Mouse (Mus musculus): Measurements from ENCODE around the gene Pirt.

Pirt gene

GRCm38 (mm10) chr11:66911811-66912210 is at the start of gene Pirt:
Gene Pirt (plus strand): TSS chr11:66911981.
- no peak for DNase-seq (ENCODE audit: low spot score in 2 of 2)

- DNase-seq (ENCODE audit: low spot score in 2 of 2) = no peak
These were observed 40.1 kb upstream of the Pirt start for GRCm38 (mm10) chr11:66871701-66872100.

DNA sequence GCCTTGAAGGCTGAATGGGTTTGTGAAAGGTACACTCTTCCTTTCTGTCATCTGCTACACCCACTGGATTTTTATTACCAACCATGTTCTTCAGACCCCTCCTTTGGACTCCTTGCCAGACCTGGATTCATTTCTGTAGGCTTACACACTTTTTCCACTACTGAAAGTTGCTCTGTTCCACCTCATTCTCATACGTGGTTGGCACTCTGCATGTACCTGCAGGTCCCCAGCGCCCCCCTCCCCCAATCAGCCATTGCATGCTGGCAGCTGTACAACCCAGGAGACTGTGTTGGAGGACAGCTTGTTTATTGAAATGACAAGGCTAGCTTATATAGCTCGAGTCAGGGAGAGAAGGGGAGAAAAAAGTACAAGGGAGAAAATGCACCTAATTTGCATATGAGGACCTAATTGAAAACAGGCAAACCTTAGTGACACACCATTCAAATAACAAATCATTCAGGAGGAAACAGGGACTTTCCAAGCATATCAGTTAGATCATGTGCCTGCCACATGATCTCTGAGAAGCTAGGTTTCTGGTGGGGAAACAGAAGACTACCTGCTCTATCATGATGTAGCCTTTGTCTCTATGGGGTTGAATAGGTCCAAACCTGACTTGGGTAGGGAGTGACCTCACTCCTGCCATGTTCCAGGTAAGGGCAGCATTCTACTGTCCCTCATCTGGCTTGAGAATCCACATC is 38.9 kb upstream of the Pirt start:
- DNase-seq (ENCODE audit: low spot score in 2 of 2) = no peak

DNA sequence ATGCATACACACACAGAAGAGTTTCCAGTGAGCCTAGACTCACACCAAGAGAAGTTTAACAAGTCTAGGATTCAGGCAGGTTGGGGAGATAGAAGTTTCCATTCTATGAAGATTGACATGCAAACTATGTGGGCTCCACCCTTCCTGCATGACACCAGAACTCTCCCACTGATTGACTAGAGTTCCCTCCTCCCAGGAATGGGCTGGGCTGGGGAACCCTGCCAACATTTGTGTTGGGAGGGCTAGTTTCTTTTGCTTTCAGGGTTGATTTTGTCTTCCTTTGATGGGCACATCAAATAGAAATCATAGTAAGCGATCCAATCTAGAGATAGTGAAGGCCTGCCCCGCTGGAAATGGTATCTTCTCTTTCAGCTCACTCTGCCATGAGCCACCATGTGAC is 30.5 kb upstream of the Pirt start:
- no peak for DNase-seq (ENCODE audit: low spot score in 2 of 2)

GRCm38 (mm10) chr11:66882224-66883040 is 29.3 kb upstream of the Pirt start:
- DNase-seq (ENCODE audit: low spot score in 2 of 2) = no peak

- DNase-seq (ENCODE audit: low spot score in 2 of 2) = no peak
These were observed 19.2 kb upstream of the Pirt start for GRCm38 (mm10) chr11:66892536-66892935.

GRCm38 (mm10) chr11:66898747-66899146 is 13.0 kb upstream of the Pirt start:
- DNase-seq (ENCODE audit: low spot score in 2 of 2) = no peak

GRCm38 (mm10) chr11:66899426-66899825 is 12.4 kb upstream of the Pirt start:
- peak in 1 of 2 experiments; percentile 20 for DNase-seq (ENCODE audit: low spot score in 2 of 2)

- DNase-seq (ENCODE audit: low spot score in 2 of 2) = no peak
These were observed 9.0 kb upstream of the Pirt start for GRCm38 (mm10) chr11:66902801-66903200.

DNA sequence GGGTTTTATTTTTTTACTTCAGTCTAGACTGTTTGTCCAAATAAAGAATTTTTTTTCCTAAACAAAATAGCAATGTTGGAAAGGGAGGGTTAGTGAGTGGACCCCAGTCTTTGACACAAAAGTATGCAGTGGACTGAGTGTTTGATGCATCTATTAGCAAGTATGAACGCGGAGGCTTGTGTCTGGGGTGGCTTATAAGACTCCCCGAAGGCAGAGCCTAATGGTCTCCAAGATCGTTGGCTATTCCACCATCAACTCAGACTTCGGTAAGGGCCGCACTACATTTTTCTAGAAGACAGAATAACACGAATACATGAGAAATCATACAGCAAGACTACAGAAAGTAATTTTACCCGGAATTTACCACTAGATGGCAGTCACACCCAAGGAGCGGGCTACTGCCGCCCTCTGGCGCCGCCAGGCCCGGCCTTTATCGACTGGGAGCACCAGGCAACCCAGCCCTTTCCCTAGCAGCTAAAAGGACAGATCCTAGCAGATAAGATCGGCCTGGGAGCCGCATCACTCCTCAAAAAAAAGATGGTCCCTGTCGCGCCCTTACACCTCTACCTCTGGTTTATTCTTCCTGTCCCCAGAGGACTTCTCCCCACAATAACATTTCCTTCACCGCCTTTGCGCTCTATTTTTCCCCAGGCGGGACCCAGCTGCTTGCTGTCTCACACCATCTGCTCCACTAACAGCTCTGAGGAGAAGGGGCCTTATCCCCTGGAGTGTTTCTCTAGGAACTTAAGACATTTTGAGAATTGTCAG is 6.0 kb upstream of the Pirt start:
- DNase-seq (ENCODE audit: low spot score in 2 of 2) = peak; percentile 5 to 65

GRCm38 (mm10) chr11:66912531-66913458 is 1.0 kb downstream of the Pirt start:
- DNase-seq (ENCODE audit: low spot score in 2 of 2) = no peak

DNA sequence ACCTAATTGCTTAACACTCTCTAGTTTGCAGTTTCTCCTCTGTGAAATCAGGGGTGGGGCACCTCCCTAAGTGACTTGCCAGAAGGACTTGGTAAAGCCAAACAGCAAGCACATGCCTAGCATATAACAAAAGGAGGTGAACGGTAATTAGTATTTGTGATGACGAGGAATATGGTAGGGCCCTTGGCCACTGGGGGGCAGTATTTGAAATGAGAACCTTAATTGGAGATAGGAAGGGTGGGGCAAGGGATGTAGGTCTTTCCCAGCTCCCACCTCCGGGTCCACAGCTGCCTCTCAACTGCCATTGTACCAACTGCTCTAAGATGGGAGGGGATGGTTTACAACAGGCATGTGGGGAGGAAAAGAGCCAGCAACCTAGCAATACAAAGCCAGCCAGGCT is 2.5 kb downstream of the Pirt start:
- DNase-seq (ENCODE audit: low spot score in 2 of 2) = peak in 1 of 2 experiments; percentile 23

DNA sequence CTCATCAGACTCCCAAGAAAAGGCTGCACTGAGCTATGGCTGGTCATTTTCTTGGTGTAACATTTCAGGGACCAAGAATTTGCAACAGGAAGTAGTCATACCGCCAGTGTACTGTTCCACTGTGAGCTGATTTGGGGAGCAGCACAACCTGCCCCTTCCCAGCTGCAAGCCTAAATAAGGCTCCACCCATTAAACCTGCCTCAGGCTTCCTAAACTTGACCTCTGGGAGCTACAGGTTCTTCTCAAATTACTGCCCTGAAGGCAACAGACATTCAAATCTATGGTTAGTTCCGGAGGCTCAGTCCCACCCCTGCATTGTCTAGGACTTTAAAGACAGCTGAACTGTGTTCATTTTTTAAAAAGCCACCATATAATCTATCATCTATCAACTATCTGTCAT is 8.2 kb downstream of the Pirt start:
- no peak for DNase-seq (ENCODE audit: low spot score in 2 of 2)

- no peak for DNase-seq (ENCODE audit: low spot score in 2 of 2)
These were observed 12.5 kb downstream of the Pirt start for GRCm38 (mm10) chr11:66924095-66924823.

- no peak for DNase-seq (ENCODE audit: low spot score in 2 of 2)
These were observed 16.5 kb downstream of the Pirt start for GRCm38 (mm10) chr11:66928311-66928710.

- DNase-seq (ENCODE audit: low spot score in 2 of 2) = no peak
These were observed 21.2 kb downstream of the Pirt start for GRCm38 (mm10) chr11:66932827-66933599.

DNA sequence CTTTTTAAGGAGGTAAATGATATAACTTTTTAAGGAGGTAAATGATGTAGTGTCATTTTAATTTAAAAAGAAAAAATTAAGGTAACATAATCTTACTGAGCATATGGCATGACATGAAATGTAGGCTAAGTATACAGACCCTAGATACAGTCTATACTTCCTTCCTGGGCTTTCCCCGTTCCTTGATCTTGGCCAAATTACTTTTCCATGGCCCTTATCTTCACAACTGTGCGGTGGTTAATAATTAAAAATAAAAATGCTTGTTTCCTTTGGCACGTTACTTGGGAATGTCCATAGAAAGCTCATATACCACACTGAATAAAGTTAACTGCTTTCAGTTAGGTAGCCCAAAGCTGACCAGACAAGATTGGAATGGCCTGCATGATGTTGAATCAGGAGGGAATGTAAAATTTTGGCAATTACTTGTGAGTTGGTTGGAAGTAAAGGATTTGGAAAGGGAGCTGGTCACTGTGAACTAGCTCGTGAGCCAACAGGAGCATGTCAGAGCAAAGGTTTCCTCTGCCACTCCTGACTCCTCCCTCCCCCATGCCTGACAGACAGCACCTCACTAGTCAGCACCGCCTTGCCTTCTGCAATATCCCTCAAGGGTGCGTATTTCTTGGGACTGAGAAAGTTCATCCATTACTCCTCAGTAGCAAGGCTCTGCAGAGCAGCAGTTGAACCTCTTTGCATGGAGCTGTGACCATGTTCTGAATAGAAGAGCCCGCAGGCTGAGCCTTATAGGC is 22.8 kb downstream of the Pirt start:
- DNase-seq (ENCODE audit: low spot score in 2 of 2) = no peak

- DNase-seq (ENCODE audit: low spot score in 2 of 2) = no peak
These were observed 30.2 kb downstream of the Pirt start for GRCm38 (mm10) chr11:66942011-66942410.

- DNase-seq (ENCODE audit: low spot score in 2 of 2) = no peak
These were observed 33.5 kb downstream of the Pirt start for GRCm38 (mm10) chr11:66945224-66945767.
